Mouse (Mus musculus): Measurements from ENCODE around the gene H2-M10.1. TPM values are rescaled to one million over a fixed set of nuclear protein-coding genes. Genes with fewer than 3 reads are reported as not detected.

H2-M10.1 gene
- polyA plus RNA-seq, 1 experiment from 2014 or later = not detected

DNA sequence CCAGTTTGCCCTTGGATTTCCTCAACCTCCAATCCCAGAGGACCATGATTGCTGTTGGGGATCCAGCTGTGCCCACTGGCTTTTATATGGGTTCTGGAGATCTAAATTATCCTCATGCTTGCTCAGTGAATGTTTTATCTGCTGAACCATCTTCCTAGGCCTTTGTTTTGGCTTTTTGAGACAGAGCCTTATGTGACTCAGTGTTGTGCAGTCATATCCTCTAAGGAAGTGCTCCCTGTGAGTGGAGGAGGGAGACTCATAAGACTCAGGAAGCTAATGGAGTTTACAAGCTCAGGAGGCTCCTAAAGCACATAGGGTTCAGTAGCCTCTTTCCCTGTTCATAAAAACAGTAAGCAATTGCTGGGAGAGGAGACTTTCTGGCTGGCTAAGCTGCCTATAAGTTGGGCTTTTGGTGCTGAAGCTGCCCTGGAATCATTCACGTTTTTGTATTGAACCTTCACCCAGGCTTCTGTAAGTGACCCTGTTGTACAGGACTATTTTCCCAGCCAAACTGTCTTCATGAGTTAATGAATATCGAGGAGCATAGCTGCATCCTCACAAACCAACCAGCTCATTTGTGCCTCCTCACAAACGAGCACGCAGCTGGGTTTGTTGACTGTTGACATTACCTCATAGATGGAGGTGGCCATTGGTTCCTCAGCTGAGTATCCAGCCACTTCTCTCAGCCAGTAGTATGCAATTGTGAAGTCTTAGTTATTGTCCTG is 44.3 kb downstream of the H2-M10.1 start:
- no peaks in the 10 kb centered on the region for H3K9me3 ChIP-seq
- no peak overlapping the region for H3K27ac ChIP-seq
- ATAC-seq (ENCODE audit: borderline replicate concordance, extremely low read depth, low FRiP score, low TSS enrichment) = no peak
- no peak overlapping the region for H3K9ac ChIP-seq
- no peak overlapping the region for H3K4me2 ChIP-seq
- H3K27me3 ChIP-seq = no peaks in the 10 kb centered on the region
- H3K4me1 ChIP-seq = no peaks in the 10 kb centered on the region
- peaks cover 38% of the 10 kb centered on the region for H3K36me3 ChIP-seq
- 86% methylated on average over 4 of the region's 4 CpGs for WGBS
- no peak overlapping the region for H3K4me3 ChIP-seq

DNA sequence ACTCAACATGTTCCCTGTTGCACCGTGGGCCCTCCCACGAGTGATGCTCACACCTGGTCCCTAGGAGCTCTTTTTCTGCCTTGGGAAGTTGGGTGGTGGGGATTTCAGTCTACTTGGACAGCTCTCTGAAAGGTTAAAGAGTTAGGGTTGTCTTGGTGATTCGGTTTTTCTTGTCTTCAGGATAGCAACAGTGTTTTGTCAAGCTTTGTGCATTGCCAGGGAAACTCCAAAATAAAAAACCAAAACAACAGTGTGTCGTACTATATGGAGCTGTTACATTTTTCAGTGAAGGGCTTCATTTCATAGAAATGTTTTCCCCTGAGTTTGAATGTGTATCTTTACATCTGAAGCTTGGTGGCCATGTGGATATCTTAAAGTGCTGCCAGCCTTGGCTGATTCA is 51.2 kb downstream of the H2-M10.1 start:
- Histone ChIP-seq H3K36me3 (peaks cover 23% of the 10 kb centered on the region), H3K9ac (no peak overlapping the region), H3K4me2 (no peak overlapping the region), H3K27me3 (no peaks in the 10 kb centered on the region), H3K9me3 (no peaks in the 10 kb centered on the region), H3K27ac (no peak overlapping the region), H3K4me1 (peaks cover 33% of the 10 kb centered on the region), H3K4me3 (no peak overlapping the region)
- no peak for ATAC-seq (ENCODE audit: borderline replicate concordance, extremely low read depth, low FRiP score, low TSS enrichment)
- 92% methylated on average over 4 of the region's 4 CpGs for WGBS

DNA sequence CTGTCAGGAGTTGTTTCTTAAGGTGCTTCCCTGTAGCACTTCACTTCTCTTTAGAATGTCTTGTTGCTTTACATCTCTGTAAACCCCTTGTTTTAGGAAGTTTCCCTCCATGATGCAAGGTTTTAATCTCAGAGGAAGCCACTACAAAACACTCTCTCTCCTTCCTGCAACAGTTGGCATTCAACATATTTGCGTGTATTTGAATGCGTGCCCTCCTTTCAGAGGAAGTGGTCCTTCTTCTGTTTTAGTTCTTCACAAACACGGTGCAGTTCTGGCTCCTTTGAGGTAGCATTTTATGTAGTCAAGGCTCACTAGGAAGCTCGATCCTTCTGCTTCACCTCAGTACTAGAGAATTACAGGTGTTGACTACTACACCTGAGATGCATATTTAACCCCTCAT is 52.2 kb downstream of the H2-M10.1 start:
- H3K9ac ChIP-seq = no peak overlapping the region
- H3K4me2 ChIP-seq = no peak overlapping the region

More for the DNA sequence above, 52.2 kb downstream of the H2-M10.1 start:
- Histone ChIP-seq H3K9me3 (no peaks in the 10 kb centered on the region), H3K4me1 (peaks cover 34% of the 10 kb centered on the region), H3K36me3 (peaks cover 20% of the 10 kb centered on the region), H3K27ac (no peak overlapping the region), H3K27me3 (no peaks in the 10 kb centered on the region), H3K4me3 (no peak overlapping the region)
- ATAC-seq (ENCODE audit: borderline replicate concordance, extremely low read depth, low FRiP score, low TSS enrichment) = no peak
- WGBS = 85% methylated on average over 4 of the region's 4 CpGs

Other genes with a start within 250 kb of the H2-M10.1 start
- not detected in 2 replicates for gene Gm19684, start 204.5 kb downstream of the H2-M10.1 start, polyA plus RNA-seq (2015; fragmentation: Nextera tagmentation; extraction: Ambion mirVana)
- gene Gm7030, start 196.7 kb downstream of the H2-M10.1 start, polyA plus RNA-seq (2015; fragmentation: Nextera tagmentation; extraction: Ambion mirVana) = 0.19 TPM in 1 of 2 replicates, not detected in the other
- 35.2 and 39.5 TPM in 2 replicates for gene Gm8909, start 157.6 kb downstream of the H2-M10.1 start, polyA plus RNA-seq (2015; fragmentation: Nextera tagmentation; extraction: Ambion mirVana)
- 0.59 and 0.71 TPM in 2 replicates for gene H2-T3, start 135.9 kb downstream of the H2-M10.1 start, polyA plus RNA-seq (2015; fragmentation: Nextera tagmentation; extraction: Ambion mirVana)
- gene Rpp21, start 68.1 kb downstream of the H2-M10.1 start, polyA plus RNA-seq (2015; fragmentation: Nextera tagmentation; extraction: Ambion mirVana) = 177 and 178 TPM in 2 replicates
- 15.1 and 15.8 TPM in 2 replicates for gene Trim39, start 53.9 kb downstream of the H2-M10.1 start, polyA plus RNA-seq (2015; fragmentation: Nextera tagmentation; extraction: Ambion mirVana)
- gene H2-M10.2, start 39.7 kb downstream of the H2-M10.1 start, polyA plus RNA-seq (2015; fragmentation: Nextera tagmentation; extraction: Ambion mirVana) = 0.17 and 0.19 TPM in 2 replicates
- not detected in 2 replicates for gene H2-M10.3, start 42.3 kb upstream of the H2-M10.1 start, polyA plus RNA-seq (2015; fragmentation: Nextera tagmentation; extraction: Ambion mirVana)
- gene H2-M10.4, start 136.2 kb upstream of the H2-M10.1 start, polyA plus RNA-seq (2015; fragmentation: Nextera tagmentation; extraction: Ambion mirVana) = not detected in 2 replicates
- not detected in 2 replicates for gene H2-M11, start 220.9 kb upstream of the H2-M10.1 start, polyA plus RNA-seq (2015; fragmentation: Nextera tagmentation; extraction: Ambion mirVana)

Data from lung, embryonic 15.5 days (tissue).